Mouse (Mus musculus): ENCODE measurements at regions not wholly inside any gene's neighbourhood (a gene's known extent, or its start where the extent isn't known, plus 50 kb on each side); places are given as distances from the start of the nearest gene placed in this dataset.

GRCm38 (mm10) chr11:48061501-48061900 is 72.7 kb upstream of the Sgcd start:
- H3K27ac ChIP-seq (ENCODE audit: insufficient read depth, low read length): no peak overlapping the region
- H3K4me1 ChIP-seq (ENCODE audit: control insufficient read depth, insufficient read depth, low read length): no peaks in the 10 kb centered on the region
- H3K4me3 ChIP-seq (ENCODE audit: insufficient read depth, low read length): no peak overlapping the region
- no peak for TF ChIP-seq POLR2A (IDR thresholded peaks at IDR 0.05; ENCODE audit: low read depth, low read length)
- no peak for TF ChIP-seq CTCF (IDR thresholded peaks at IDR 0.05; ENCODE audit: borderline replicate concordance, insufficient read depth, low read length)

- no peaks in the 10 kb centered on the region for H3K4me1 ChIP-seq (ENCODE audit: control insufficient read depth, insufficient read depth, low read length)
These were observed 62.5 kb upstream of the Sgcd start for GRCm38 (mm10) chr11:48051156-48051866.

GRCm38 (mm10) chr11:48048311-48048710 is 59.5 kb upstream of the Sgcd start:
- Histone ChIP-seq H3K4me3 (ENCODE audit: insufficient read depth, low read length) (no peak overlapping the region), H3K4me1 (ENCODE audit: control insufficient read depth, insufficient read depth, low read length) (no peaks in the 10 kb centered on the region), H3K27ac (ENCODE audit: insufficient read depth, low read length) (no peak overlapping the region)
- TF ChIP-seq POLR2A (IDR thresholded peaks at IDR 0.05; ENCODE audit: low read depth, low read length): no peak
- no peak for TF ChIP-seq CTCF (IDR thresholded peaks at IDR 0.05; ENCODE audit: borderline replicate concordance, insufficient read depth, low read length)

More at GRCm38 (mm10) chr11:48051156-48051866, 62.5 kb upstream of the Sgcd start:
- no peak for TF ChIP-seq POLR2A (IDR thresholded peaks at IDR 0.05; ENCODE audit: low read depth, low read length)
- no peak for TF ChIP-seq CTCF (IDR thresholded peaks at IDR 0.05; ENCODE audit: borderline replicate concordance, insufficient read depth, low read length)
- Histone ChIP-seq H3K4me3 (ENCODE audit: insufficient read depth, low read length) (no peak overlapping the region), H3K27ac (ENCODE audit: insufficient read depth, low read length) (no peak overlapping the region)

Measured in embryonic fibroblast, embryonic 13.5 days (primary cell).